Mouse (Mus musculus) embryonic fibroblast, embryonic 13.5 days (primary cell): ENCODE measurements around the gene Nol12.

Experiments
- CTCF ChIP-seq: IDR thresholded peaks from 2 replicates; pipeline ENCODE4 v1.5.1; 2011; ENCODE audit warnings: mild to moderate bottlenecking, control low read depth, low read length, moderate library complexity, borderline replicate concordance; ENCODE audit not compliant: insufficient read depth
- POLR2A ChIP-seq: IDR thresholded peaks from 2 replicates; pipeline ENCODE4 v1.6.1; 2011; ENCODE audit warnings: low read depth, mild to moderate bottlenecking, control low read depth, low read length, moderate library complexity

DNA sequence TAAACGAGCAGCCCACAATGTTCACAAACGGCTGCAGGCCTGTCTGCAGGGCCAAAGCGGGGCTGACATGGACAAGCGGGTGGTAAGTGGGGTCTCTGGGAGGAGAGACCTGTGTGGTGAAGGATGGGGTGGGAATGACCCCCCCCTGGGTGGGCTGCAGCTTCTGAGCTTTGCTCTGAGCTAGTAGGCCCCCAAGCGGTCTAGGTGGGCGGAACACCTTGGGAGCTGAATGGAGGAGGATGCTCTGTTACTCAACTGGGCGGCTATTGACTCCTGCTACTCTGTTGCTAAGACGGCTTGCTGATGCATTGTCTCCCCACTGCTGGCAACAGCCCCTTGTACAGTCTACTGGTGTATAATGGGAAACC lies 33.3 kb upstream of the Nol12 start:
- TF ChIP-seq POLR2A (no peak), CTCF (no peak)
